10 mouse cellular contexts compared by ENCODE assay signal in the genomic region with DNA sequence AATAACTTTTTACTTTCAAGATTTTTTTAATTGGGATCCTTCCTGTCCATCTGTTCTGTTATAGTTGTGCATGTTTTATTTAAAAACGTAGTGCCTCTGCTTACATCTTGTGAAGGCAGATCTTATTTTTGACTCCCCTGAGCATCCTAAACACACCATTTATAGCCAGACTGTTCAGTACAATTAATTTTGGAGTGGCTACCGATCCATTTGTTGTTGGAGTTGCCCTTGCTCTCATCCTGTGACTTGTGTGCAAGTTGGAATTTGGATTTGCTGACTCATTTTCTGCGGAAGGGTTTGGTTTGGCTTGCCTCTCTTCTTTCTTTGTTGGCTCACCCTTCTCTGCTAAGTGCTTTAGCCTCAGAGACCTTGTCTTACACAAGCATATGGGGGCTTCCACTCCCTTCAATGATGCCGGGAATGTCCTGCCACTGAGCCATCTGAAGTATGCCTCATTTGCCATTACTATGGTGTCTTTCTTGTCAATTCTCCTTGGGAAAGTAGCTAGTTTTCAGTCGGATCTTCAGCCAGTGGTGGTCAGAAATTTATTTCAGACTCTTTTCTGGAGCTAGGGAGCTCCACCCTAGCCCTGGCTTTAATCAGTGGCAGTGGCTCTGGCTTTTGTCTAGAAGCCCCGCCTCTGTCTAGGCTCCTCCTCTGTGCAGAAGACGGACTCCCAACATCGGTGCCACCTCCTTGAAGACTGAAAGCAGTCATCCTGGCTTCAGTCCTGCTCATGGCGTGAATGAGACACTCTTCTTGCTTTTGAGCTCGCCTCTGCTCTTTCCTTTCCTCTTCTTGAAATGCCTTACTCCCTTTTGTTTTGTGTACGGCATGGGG.
DNase-seq lines count a peak whose midpoint lies in the region; ATAC-seq and TF ChIP-seq lines count a peak whose summit lies in the region.
"Had no signal": no experiment of that assay in that cellular context is flagged by ENCODE, and none has a peak within 500 bp of the region (broad histone marks: within the 10 kb centered on the region; RNA-seq: fewer than 3 reads in every experiment).

No protein-coding gene starts in this region.

- no peak for DNase-seq in forebrain, postnatal 0 days
- DNase-seq in forebrain, embryonic 10.5 days (ENCODE audit: extremely low spot score, low spot score), result no peak
- DNase-seq in NIH3T3 (ENCODE audit: low read depth), result peak; percentile 27
- DNase-seq in heart, adult 18-20 months, result peak; percentile 68 to 69
- DNase-seq in limb, embryonic 10.5 days (ENCODE audit: low spot score), result peak; percentile 43
- no peak for DNase-seq in thymus, postnatal 36 days
- DNase-seq in cerebellum, postnatal 36 days, result no peak
- DNase-seq in retina, embryonic 14.5 days (ENCODE audit: low spot score), result no peak
- DNase-seq: liver had no signal

- H3K9me3 ChIP-seq in forebrain, postnatal 0 days (ENCODE audit: low read length), result no peaks in the 10 kb centered on the region
- no peaks in the 10 kb centered on the region for H3K9me3 ChIP-seq in forebrain, embryonic 10.5 days
- no peaks in the 10 kb centered on the region for H3K9me3 ChIP-seq in limb, embryonic 10.5 days (replicated peaks)

- no peaks in the 10 kb centered on the region for H3K27me3 ChIP-seq in forebrain, postnatal 0 days (ENCODE audit: insufficient read depth, low read length)
- H3K27me3 ChIP-seq in forebrain, embryonic 10.5 days (ENCODE audit: poor library complexity, severe bottlenecking), result no peaks in the 10 kb centered on the region
- H3K27me3 ChIP-seq in limb, embryonic 10.5 days (ENCODE audit: low read depth, poor library complexity, severe bottlenecking), result no peaks in the 10 kb centered on the region

- no peak overlapping the region for H3K4me3 ChIP-seq in forebrain, postnatal 0 days (ENCODE audit: low read depth, low read length)
- H3K4me3 ChIP-seq in forebrain, embryonic 10.5 days, result no peak overlapping the region
- H3K4me3 ChIP-seq in limb, embryonic 10.5 days, result no peak overlapping the region

- peak overlapping the region; percentile 9 for H3K27ac ChIP-seq in forebrain, postnatal 0 days (ENCODE audit: low read depth, low read length)
- H3K27ac ChIP-seq in forebrain, embryonic 10.5 days, result no peak overlapping the region
- H3K27ac ChIP-seq in limb, embryonic 10.5 days, result peak overlapping the region; percentile 61
- H3K27ac ChIP-seq: kidney, postnatal 0 days had no signal

- no peak overlapping the region for H3K4me2 ChIP-seq in forebrain, postnatal 0 days (ENCODE audit: low read depth)

- no peak for ATAC-seq in forebrain, postnatal 0 days

- 71% methylated on average over 11 of the region's 11 CpGs for WGBS in forebrain, postnatal 0 days
- 78% methylated on average over 11 of the region's 11 CpGs for WGBS in forebrain, embryonic 10.5 days
- 64% methylated on average over 11 of the region's 11 CpGs for WGBS in limb, embryonic 10.5 days

- peaks cover 7% of the 10 kb centered on the region; the same call in 1 of the 2 replicates for H3K4me1 ChIP-seq in forebrain, postnatal 0 days (ENCODE audit: insufficient read depth)
- 0 out of 2 replicates have a peak, but pooled peaks cover 10% of the 10 kb centered on the region for H3K4me1 ChIP-seq in forebrain, embryonic 10.5 days
- peaks cover 32% of the 10 kb centered on the region for H3K4me1 ChIP-seq in limb, embryonic 10.5 days

- TF ChIP-seq CTCF in forebrain, postnatal 0 days (IDR thresholded peaks at IDR 0.05; ENCODE audit: low read depth), result no peak

- no peaks in the 10 kb centered on the region for H3K36me3 ChIP-seq in forebrain, postnatal 0 days (ENCODE audit: insufficient read depth)
- H3K36me3 ChIP-seq in forebrain, embryonic 10.5 days (replicated peaks), result no peaks in the 10 kb centered on the region
- no peaks in the 10 kb centered on the region for H3K36me3 ChIP-seq in limb, embryonic 10.5 days

- H3K9ac ChIP-seq in forebrain, postnatal 0 days, result no peak overlapping the region

Comparison
In these comparisons a context has a peak if more than half of its experiments do, and no peak if none do; other contexts are left out.
1. DNase-seq: peak in NIH3T3 (single experiment), heart, adult 18-20 months (2 of 2) and limb, embryonic 10.5 days (single experiment); none in forebrain, postnatal 0 days (single experiment), forebrain, embryonic 10.5 days (single experiment), thymus, postnatal 36 days (0 of 2), cerebellum, postnatal 36 days (0 of 2) and retina, embryonic 14.5 days (single experiment).